Mouse (Mus musculus): ENCODE measurements at regions not wholly inside any gene's neighbourhood (a gene's known extent, or its start where the extent isn't known, plus 50 kb on each side); places are given as distances from the start of the nearest gene placed in this dataset.
A peak's percentile ranks its signal among the peaks of the same experiment; 100 is the strongest.

DNA sequence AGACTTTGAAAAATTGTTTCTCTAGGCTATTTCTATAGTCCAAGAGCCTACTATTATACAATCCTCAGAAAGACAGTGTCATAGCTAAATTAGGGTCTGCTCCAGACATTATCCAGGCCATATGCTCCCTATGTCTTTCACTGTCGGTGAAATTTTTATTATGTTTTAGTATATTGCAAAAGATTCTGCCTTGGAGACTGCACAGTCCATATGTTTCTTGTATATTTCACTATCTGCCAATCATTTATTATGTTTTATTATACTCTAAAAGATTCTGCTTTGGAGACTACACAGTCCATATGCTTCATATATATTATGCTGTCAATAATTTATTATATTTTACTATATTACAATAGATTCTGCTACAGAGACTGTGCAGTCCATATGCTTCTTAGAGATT lies 564.3 kb upstream of the 4931417E11Rik start:
- no peak for DNase-seq (ENCODE audit: low read depth, low spot score)

DNA sequence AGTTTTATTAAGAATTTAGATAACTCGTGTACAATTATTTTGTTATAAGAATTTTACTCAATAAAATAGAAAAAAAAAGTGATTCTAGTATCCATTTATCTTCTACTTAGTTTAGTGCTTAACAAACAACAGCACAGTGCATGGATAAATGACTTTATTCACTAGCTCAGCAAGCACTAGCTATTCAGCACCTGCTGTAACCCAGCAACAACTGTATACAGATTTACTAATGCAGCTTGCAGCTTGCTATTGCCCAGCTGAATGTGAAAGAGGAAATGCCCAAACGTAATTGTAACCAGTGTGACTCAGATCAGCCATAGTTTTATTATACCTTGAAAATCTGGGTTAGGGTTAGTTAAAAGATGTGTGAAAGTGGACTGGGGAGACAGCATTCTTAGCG lies 547.6 kb upstream of the 4931417E11Rik start:
- DNase-seq (ENCODE audit: low read depth, low spot score): no peak

- DNase-seq (ENCODE audit: low read depth, low spot score): no peak
Measured at GRCm38 (mm10) chr6:73981742-73982141, 512.3 kb upstream of the 4931417E11Rik start.

DNA sequence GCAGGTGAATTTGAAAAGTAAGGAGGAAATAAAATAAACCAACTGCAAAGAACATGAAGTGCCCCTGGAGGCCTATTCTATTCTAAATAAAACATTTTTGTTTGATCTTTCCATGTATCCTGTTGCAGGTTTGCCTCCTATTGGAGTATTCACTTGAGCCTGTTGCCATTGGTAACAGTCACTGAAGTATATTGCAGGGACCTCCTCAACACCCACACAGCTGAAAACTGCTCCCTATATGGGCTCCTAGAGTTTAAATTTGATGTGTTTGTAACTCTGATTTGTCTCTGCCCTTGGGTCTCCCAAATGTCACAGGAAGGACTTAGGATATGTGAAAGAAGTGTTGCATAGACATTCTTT lies 480.4 kb upstream of the 4931417E11Rik start:
- DNase-seq (ENCODE audit: low read depth, low spot score): no peak

GRCm38 (mm10) chr6:73949121-73949933 lies 479.9 kb upstream of the 4931417E11Rik start:
- no peak for DNase-seq (ENCODE audit: low read depth, low spot score)

DNA sequence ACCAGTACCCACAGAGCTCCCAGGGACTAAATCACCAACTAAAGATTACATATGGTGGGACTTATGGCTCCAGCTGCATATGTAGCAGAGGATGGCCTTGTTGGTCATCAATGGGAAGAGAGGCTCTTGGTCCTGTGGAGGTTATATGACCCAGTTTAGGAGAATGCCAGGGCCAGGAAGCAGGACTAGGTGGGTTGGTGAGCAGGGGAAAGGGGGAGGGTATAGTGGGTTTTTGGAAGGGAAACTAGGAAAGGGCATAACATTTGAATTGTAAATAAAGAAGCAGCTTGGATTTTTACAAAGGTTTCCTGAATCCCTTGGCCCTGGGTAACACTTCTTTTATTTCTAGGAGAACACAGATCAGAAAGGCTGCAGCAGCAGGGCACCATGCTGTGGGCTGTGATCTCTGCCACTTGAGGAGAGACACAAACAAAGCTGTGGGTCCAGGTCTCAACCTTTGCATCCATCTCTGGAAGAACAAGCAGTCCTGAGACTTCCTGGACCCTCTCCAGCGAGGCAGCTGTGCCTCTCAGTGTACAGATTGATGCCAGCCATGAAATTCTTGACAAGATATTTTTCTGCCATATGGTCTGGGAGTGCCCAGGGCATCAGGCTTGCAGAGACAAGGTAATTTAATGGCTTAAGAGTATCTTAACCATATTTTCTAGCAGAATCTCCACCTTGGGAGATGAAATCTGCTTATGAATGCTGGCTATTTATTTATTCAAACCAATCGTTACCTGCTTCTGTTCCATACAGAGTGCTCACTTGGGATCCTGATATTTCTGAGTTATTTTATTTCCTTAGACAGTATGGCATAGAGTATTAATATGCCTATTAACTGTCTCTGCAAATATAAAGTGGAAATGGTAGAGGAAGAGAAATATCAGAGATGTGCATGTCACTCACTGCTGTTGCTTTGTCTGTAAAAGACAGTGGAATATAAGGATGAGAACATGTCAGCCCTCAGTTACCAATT lies 444.2 kb upstream of the 4931417E11Rik start:
- no peak for DNase-seq (ENCODE audit: low read depth, low spot score)

DNA sequence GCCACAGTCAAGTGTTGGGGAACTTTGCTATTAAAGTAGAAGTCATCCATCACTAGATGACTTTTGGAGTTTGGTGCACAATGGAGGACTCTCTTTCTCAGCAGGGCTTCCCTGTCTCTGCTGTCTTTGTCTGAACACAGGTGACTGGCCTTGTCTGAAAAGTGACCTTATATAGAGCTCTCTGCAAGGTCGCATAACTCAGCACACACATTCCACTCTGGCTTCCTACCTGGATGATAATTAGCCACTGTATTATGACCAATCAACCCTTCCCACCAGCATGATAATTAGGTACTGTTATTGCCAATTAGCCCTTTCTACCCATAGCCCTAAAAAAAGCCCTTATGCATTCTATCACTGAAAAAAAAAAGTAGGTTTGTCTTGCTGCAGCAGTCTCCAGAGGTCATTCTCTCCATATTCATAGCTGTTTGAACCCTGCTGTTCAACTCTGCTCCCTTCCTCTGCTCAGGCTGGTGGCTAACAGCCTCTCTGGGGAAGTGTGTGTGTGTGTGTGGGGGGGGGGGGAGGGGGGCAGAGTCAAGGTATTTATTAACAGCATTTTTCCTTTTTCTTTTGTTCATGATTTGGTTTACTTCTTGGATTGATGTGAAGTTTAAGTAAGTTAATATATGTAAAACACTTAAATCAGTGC lies 419.8 kb upstream of the 4931417E11Rik start:
- peak; percentile 11 for DNase-seq (ENCODE audit: low read depth, low spot score)

GRCm38 (mm10) chr6:73878662-73879061 lies 409.2 kb upstream of the 4931417E11Rik start:
- DNase-seq (ENCODE audit: low read depth, low spot score): no peak

GRCm38 (mm10) chr6:73868683-73869082 lies 399.2 kb upstream of the 4931417E11Rik start:
- no peak for DNase-seq (ENCODE audit: low read depth, low spot score)
